Mouse (Mus musculus) testis, postnatal 10 days (tissue): Measurements from ENCODE around the gene Fermt3.
"Not testable (repeated sequence)": the region's sequence is repeated elsewhere in the genome, so short reads cannot be mapped to it uniquely, and the experiment has no call there.

Experiments
- DNase-seq: peaks from one replicate; pipeline ENCODE4 v3.0.0; 2021; ENCODE audit warnings: low spot score

Fermt3 gene

DNA sequence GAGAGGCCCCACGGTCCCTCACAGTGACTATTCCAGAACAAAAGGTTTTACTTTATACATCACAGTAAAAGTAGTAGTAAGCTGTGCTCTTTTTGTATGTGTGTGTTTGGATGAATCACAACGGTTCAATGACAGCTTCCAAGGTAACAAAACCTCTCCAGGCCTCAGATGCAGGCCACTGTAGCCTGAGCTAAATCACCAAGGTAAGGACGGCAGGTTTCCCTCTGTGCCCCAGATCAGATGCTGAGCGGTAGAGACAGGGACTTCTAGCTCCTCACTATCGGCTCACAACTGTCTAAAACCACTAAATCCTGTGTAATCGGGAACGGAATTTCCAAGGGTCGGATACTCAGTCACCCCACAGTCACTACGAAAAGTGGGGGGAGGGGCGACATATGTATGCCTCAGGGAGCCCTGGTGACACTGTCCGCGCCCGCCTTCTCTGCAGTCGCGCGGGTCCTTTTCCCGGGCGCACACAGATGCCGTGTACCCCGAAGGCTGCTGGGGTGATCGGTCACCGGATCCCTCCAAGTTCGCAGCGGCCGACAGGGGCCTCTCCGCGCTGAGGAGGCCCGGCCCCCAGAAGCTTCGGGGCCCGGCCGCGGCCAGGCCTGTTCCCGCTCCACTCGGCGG is 19.9 kb upstream of the Fermt3 start:
- peak; percentile 77 for DNase-seq

DNA sequence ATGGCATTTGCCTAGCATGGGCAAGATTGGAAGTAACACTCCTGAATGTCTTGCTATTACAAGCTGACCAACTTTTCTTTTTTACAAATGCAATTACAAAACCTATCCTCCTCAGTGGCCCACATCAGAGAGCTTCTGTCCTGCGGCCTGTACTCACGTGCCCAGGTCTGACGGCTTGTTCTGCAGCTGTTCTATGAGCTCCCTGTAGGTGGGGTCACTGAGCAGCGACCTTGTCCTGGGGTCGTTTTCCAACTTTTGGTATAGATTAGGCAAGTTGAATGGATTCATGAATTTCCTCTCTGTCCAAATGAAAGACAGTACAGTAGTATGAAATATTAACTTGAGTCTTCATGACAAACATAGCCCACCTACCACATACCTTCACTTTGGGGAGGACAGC is 14.7 kb upstream of the Fermt3 start:
- no peak for DNase-seq

DNA sequence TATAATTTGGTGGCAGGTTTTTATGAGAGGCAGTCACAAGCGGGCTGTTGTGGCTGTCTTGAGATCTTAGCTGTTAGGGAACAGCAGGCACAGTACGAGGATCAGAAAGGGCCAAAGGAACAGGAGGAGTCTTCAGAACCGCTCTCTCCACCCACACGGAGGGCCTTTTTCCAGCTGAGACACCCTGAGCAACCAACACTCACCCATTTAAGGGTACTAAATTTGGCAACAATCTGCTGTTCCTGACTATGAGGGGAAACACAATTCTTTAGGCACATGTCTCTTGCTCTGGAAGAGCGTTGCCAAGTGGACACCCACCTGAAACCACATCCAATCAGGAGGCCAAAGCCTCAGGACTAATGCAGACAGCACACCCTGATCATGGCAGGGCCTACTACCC is 10.3 kb upstream of the Fermt3 start:
- DNase-seq = no peak

DNA sequence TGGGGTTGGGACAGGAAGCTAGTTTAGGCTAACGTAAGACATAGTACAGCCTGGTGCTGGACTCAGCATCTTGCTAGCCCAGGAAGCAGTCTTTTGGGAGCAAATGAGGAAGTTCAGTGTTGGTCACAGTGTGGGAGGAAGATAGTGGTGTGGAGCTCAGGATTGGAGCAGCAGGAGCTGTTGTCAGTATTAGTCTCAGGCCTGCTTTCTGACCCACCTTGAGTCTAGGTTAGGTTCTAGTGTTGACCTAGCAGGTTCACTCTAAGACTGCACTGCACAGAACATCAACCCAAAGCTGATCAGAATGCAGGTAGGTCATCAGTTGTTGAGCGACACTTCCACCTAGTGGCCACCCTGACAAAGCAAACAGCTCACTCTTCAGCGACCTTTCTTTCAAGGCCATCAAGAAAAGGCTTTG is 964 bp upstream of the Fermt3 start:
- peak; percentile 71 for DNase-seq

DNA sequence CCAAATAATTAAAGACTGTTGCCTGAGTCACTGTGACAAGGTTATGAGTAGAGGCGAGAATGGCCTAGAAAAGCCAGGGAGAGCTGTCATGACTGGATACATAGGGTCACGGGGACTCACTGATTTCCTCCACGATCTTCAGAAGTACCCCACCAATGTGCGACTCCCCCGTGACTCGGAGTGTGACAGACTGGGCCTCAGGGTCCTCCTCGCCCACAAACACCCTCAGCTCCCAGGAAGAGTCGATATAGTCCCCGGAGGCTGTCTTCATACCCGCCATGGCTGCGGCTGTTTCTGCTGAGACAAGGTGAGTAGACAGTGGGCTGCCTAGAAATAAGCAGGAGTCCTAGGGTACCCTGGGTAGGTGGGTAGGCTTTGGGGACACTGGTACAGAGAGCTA is 723 bp downstream of the Fermt3 start:
- DNase-seq = no peak

DNA sequence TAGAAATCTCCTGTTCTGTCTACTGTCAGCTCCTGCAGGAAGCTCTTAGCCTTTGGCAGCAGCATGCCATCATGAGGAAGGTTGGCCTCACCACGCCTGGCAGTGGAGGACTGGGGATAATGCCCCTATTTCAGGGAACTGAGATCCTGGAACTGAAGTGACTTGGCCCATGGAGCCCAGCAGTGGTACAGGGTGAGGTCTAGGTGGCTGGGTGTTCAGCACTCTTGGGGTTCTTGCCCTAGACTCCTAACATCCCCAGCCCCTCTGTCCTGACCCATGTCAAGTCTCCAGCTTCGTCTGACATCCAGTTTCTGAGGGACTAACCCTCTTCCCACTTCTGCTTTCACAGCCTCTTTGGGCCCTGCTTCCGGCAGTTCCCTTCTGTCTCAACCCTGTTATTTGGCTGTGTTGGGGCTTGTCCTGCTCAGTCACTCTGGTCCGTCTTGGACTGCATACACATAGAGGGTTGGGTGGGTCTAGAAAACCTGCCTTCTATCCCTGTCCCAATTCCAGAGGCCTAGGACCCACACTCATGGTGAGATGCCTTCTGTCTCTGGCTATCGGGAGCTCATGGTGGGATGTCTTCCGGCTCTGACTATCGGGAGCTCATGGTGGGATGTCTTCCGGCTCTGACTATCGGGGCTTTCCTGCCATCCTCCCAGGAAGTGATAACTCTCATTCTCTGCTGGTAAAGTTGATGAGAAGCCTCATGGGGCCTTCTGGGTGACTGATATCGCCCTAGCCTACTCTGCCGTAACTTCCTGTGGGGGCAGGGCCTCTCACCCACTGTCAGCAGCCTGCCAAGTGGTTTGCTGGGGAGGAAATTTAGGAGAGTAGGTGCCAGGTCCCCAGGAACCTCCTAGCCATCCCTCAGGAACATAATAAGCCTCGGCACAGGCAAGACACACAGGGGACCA is 1.5 kb downstream of the Fermt3 start:
- DNase-seq = no peak

DNA sequence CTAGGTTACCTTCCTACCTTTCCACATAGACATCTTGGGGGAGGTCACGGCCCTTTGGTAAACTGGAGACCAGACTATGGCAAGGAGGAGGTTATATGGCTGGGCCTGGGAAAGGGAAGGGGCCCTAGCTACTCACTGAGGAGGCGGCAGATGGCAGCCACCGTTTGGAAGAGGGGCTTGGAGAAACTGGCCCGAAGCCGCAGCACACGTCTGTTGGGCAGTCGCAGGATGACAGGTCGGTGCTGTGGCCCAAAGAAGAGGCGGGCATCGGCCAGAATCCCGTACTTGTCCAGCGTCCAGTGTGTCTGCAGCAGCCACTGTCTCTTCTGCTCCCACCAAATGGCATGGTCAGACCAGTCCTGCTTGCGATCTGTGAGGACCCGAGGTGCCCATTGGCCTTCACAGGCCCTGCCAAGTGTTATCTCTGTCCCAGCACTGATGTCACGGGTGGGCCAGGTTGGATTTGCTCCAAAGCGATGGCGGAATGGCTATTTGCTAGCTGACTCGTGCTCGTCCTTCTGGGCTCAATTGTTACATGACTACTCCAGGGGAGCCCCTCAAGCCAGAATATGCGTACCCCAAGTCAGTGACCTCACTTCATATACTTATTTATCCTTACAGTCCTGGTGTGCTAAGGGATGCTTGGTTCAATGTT is 4.7 kb downstream of the Fermt3 start:
- no peak for DNase-seq

- no peak for DNase-seq
Observed at GRCm38 (mm10) chr19:7013984-7014383, 5.3 kb downstream of the Fermt3 start.

GRCm38 (mm10) chr19:7012426-7012825 is 6.8 kb downstream of the Fermt3 start:
- no peak for DNase-seq

- no peak for DNase-seq
Observed at GRCm38 (mm10) chr19:7006892-7007593, 12.2 kb downstream of the Fermt3 start.

- DNase-seq = no peak
Observed at GRCm38 (mm10) chr19:6999360-7000063, 19.8 kb downstream of the Fermt3 start.

DNA sequence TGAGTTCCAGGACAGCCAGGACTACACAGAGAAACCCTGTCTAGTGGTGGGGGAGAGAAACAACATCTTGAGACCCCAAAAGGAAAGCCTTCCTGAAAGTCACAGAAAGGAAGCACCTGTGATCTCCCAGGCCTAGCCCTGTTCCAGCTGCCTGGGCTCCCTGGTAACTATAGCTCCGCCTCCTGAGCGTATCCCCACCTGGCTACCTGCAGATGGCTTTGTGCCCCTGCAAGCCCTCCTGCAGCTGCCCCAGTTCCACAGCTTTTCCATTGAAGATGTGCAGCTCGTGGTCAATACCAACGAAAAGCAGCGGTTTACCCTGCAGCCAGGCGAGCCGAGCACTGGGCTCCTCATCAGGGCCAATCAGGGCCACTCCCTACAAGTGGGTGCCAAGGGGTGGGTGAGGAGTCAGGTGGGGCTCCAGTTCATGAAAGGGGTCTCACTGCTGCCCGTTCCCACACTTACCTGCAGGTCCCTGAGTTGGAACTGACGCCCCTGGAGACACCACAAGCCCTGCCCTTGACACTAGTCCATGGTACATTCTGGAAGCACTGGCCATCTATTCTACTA is 21.5 kb downstream of the Fermt3 start:
- DNase-seq = peak; percentile 39

GRCm38 (mm10) chr19:6996006-6996405 is 23.3 kb downstream of the Fermt3 start, which contains the start of the genes Nudt22 and Trpt1:
Nudt22 (minus strand) TSS chr19:6996117.
Trpt1 (plus strand) TSS chr19:6996131.
- DNase-seq = peak; percentile 85

- DNase-seq = no peak
Observed at GRCm38 (mm10) chr19:6995255-6995991, 23.8 kb downstream of the Fermt3 start.

DNA sequence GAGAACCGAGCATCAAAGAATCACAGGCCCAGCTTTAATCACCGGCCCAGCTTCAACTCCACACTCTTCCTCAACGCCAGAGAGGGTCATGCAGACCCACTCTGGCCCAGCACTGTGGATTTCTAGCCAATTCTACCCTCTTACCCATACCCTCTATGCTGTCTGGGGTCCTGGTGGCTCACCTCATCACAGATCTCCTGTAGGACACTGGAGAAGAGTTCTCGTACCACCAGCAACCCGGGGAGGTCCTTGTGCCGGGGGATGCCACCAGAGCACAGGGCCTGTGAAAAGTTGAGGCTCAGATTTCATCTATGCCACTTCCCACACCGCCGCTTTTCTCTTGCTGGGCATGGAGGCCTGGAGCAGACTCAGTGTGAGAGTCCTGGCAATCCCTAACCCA is 24.8 kb downstream of the Fermt3 start:
- DNase-seq = no peak

GRCm38 (mm10) chr19:6994002-6994401 is 25.3 kb downstream of the Fermt3 start:
- DNase-seq = no peak

DNA sequence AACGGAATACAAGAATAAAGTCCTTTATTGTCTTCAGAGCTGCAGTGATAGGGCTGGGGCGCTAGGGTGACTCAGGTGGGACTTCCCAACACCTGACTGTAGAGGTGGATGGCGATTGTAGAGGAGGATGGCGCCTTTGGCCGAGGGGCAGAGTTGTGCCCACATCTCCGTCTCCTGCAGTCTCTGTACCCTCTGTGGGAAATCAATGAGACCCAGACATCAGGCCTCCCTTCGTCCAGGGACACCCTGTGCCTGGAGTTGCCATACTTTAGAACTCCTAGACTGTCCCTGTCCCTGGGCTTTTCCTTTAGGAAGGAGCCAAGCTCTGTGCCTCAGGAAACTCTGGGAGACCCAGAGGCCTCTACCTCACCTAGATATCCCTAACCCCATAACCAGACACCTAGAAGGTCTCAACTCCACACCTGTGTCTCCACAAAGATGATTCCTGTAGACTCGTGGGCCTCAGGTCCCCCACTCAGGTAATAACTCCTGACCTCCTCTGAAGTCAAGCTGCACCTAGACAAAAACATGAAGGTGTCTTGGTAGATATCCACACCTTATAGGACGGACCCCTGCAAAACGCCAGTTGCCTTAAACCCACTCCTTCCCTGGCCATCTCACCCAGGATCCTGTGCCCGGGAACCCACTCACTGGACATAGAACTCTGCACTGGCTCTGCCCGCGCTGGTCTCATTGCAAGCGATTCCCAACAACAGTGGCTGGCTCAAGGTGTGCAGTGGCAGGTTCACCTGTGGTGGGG is 26.1 kb downstream of the Fermt3 start:
- DNase-seq = peak; percentile 48

DNA sequence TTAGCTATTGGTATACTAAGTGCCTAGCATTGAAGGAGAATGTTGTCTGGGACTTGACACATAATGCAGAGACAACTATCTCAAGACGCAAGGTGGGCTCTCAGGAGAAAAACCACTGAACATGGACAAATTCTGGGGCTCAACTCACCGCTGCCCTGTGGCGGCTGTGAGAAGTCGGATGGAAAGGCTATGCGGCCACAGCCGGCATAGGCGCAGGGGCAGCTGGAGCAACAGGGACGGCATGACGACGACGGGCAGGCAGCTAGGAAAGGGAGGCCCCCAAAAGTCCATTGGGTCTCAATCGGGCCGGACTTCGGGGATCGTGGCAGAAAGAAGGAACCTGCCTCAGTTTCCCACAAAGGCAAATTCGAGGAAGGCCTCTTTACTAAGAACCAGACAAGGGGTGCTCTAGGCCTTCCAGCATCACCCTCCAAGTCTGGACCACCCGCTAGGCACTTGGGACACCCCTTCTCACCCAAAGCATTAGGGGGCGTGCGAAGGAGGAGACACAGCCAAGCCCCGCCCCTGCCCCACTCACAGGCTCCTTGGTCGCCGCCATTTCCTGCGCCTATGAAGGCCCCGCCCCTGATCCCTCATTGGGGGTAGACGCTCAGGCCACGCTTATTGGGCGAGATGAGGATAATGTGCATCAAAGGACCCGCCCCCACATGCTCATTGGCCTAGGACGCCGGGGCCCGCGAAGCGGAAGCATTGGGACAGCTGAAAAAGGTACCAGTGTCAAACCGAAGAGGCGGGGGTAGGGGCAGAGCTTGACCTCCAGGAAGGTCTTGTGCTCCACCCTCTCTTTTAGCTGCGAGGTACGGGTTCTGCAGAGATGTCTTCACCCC is 27.0 kb downstream of the Fermt3 start, which contains the start of gene Dnajc4:
Dnajc4 (minus strand) TSS at position 562 of the 848 bp plus-strand sequence.
- DNase-seq = peak; percentile 98

- not testable (repeated sequence) for DNase-seq
Observed at GRCm38 (mm10) chr19:6991166-6991565, 28.1 kb downstream of the Fermt3 start.
